Mouse (Mus musculus): Measurements from ENCODE around the gene Setd1b. TPM values are rescaled to one million over a fixed set of nuclear protein-coding genes. Genes with fewer than 3 reads are reported as not detected.

Setd1b gene
- total and polyA plus RNA-seq, 2 experiments = 1.8 to 7.2 TPM

DNA sequence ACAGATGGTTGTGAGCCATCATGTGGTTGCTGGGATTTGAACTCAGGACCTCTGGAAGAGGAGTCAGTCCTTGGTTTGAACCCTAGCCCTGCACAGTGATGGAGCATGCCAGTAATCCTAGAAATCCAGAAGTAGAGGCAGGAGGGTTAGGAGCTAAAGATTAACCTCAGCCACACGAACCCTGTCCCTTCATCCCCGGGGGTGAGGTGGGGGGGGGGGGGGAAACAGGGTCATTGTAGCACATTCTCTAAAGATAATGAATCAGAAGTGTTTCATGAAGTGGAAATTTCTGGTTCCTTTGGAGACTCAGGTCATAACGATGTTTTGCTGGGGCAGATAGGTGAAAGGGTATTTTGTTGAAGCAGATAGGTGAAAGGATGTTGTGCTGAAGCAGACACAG, 48.9 kb downstream of the Setd1b start:
- 20% methylated on average over 3 of the region's 3 CpGs for WGBS
- no peak overlapping the region for H3K9ac ChIP-seq (ENCODE audit: low read depth, low read length)
- DNase-seq (ENCODE audit: extremely low read depth, low read depth, low spot score) = peak; percentile 58
- H3K27ac ChIP-seq (replicated peaks; ENCODE audit: insufficient read depth, low read depth, low read length) = peak overlapping the region; percentile 74
- TF ChIP-seq POLR2A (IDR thresholded peaks at IDR 0.05; ENCODE audit: extremely low read depth, insufficient read depth, low read length) (no peak), CTCF (IDR thresholded peaks at IDR 0.05; ENCODE audit: low read depth, low read length) (no peak)
- H3K27me3 ChIP-seq (ENCODE audit: control insufficient read depth, insufficient read depth, low read length) = no peaks in the 10 kb centered on the region
- H3K4me1 ChIP-seq (ENCODE audit: control insufficient read depth, insufficient read depth, low read length) = peaks cover 37% of the 10 kb centered on the region
- H3K4me3 ChIP-seq (ENCODE audit: insufficient read depth, low read depth, low read length) = no peak overlapping the region
- no peaks in the 10 kb centered on the region for H3K79me2 ChIP-seq (ENCODE audit: control insufficient read depth, insufficient read depth, low read length)
- no peaks in the 10 kb centered on the region for H3K36me3 ChIP-seq (ENCODE audit: control insufficient read depth, insufficient read depth, low read length)

DNA sequence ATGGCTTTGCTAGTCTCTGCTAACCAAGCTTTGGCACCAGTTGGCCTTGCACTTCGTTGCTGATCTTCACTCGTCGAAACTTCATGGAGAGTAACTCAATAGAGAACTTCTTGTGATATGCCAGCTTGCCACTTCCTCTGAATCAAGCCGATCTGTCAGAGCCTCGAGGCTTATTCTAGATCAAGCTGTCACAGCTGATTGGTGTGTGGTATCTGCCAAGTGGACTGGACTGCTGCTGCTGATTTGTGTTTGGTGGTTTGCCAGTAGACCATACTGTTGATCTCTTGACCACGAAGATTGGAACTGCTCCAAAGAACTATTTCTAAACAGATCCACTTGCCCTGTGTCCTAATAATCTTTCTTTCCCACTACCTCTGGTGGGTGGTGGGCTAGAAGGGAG, 49.4 kb downstream of the Setd1b start:
- peaks cover 37% of the 10 kb centered on the region for H3K4me1 ChIP-seq (ENCODE audit: control insufficient read depth, insufficient read depth, low read length)
- no peak overlapping the region for H3K4me3 ChIP-seq (ENCODE audit: insufficient read depth, low read depth, low read length)
- DNase-seq (ENCODE audit: extremely low read depth, low read depth, low spot score) = peak; percentile 98
- H3K27ac ChIP-seq (replicated peaks; ENCODE audit: insufficient read depth, low read depth, low read length) = peak overlapping the region; percentile 84
- H3K79me2 ChIP-seq (ENCODE audit: control insufficient read depth, insufficient read depth, low read length) = no peaks in the 10 kb centered on the region
- no peaks in the 10 kb centered on the region for H3K36me3 ChIP-seq (ENCODE audit: control insufficient read depth, insufficient read depth, low read length)
- no peaks in the 10 kb centered on the region for H3K27me3 ChIP-seq (ENCODE audit: control insufficient read depth, insufficient read depth, low read length)
- WGBS = 16% methylated on average over 6 of the region's 6 CpGs
- 0 out of 2 replicates have a peak overlapping the region, but pooled peaks have one; percentile 20 for H3K9ac ChIP-seq (ENCODE audit: low read depth, low read length)
- TF ChIP-seq CTCF (IDR thresholded peaks at IDR 0.05; ENCODE audit: low read depth, low read length) (no peak), POLR2A (IDR thresholded peaks at IDR 0.05; ENCODE audit: extremely low read depth, insufficient read depth, low read length) (no peak)

DNA sequence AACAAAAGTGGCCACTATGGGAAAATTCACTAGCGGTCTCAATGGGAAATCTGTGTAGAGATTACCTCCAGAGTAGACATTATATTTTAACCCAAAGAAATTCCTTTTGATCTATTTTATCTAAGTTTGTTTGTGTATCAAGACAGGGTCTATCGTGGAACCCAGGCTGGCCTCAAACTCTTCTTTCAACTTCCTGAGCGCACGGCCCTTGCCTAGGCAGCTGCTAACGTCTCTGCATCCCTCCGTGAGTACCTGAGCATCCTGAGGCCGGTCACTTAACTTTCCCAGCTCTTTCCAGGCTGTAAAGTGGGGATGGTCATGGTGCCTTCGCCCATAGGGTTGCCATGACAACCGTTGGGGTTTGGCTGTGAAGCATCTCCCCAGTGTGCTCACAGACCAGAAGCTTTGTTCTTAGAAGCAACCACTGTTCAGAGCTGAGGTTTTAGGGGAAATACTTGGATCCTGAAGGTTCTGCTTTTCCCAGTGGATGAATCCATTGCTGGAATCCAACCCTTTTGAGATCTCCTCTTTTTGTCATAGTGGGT, 50.7 kb downstream of the Setd1b start:
- H3K27ac ChIP-seq (replicated peaks; ENCODE audit: insufficient read depth, low read depth, low read length) = no peak overlapping the region
- H3K9ac ChIP-seq (ENCODE audit: low read depth, low read length) = no peak overlapping the region
- WGBS = 84% methylated on average over 9 of the region's 9 CpGs
- no peaks in the 10 kb centered on the region for H3K27me3 ChIP-seq (ENCODE audit: control insufficient read depth, insufficient read depth, low read length)
- no peak for DNase-seq (ENCODE audit: extremely low read depth, low read depth, low spot score)
- no peak overlapping the region for H3K4me3 ChIP-seq (ENCODE audit: insufficient read depth, low read depth, low read length)
- peaks cover 43% of the 10 kb centered on the region for H3K4me1 ChIP-seq (ENCODE audit: control insufficient read depth, insufficient read depth, low read length)
- TF ChIP-seq CTCF (IDR thresholded peaks at IDR 0.05; ENCODE audit: low read depth, low read length) (no peak), POLR2A (IDR thresholded peaks at IDR 0.05; ENCODE audit: extremely low read depth, insufficient read depth, low read length) (no peak)
- no peaks in the 10 kb centered on the region for H3K79me2 ChIP-seq (ENCODE audit: control insufficient read depth, insufficient read depth, low read length)
- no peaks in the 10 kb centered on the region for H3K36me3 ChIP-seq (ENCODE audit: control insufficient read depth, insufficient read depth, low read length)

DNA sequence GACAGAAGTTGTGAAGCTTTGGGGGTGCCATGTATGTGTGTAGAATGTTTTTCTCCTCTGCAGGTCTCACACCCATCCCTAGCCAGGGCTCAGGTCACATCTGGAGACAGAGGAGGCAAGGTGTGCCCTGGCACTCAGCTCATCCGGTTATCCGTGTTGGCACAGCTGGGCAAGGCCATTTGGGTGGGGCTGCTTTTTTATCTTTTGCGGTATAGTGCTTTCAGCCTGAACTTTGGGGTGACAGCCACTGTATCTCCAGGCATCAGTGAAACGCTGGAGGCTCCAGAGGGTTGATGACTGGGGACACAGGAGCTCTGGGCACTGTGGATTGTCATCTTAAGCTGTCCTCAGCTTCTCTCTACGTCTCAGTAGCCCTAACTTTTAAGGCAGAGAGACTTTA, 51.4 kb downstream of the Setd1b start:
- no peaks in the 10 kb centered on the region for H3K79me2 ChIP-seq (ENCODE audit: control insufficient read depth, insufficient read depth, low read length)
- H3K4me3 ChIP-seq (ENCODE audit: insufficient read depth, low read depth, low read length) = no peak overlapping the region
- DNase-seq (ENCODE audit: extremely low read depth, low read depth, low spot score) = peak; percentile 73
- TF ChIP-seq CTCF (IDR thresholded peaks at IDR 0.05; ENCODE audit: low read depth, low read length) (no peak), POLR2A (IDR thresholded peaks at IDR 0.05; ENCODE audit: extremely low read depth, insufficient read depth, low read length) (no peak)
- peak overlapping the region; percentile 98 for H3K27ac ChIP-seq (replicated peaks; ENCODE audit: insufficient read depth, low read depth, low read length)
- WGBS = 29% methylated on average over 5 of the region's 5 CpGs
- no peaks in the 10 kb centered on the region for H3K27me3 ChIP-seq (ENCODE audit: control insufficient read depth, insufficient read depth, low read length)
- peaks cover 42% of the 10 kb centered on the region for H3K4me1 ChIP-seq (ENCODE audit: control insufficient read depth, insufficient read depth, low read length)
- H3K9ac ChIP-seq (ENCODE audit: low read depth, low read length) = no peak overlapping the region
- H3K36me3 ChIP-seq (ENCODE audit: control insufficient read depth, insufficient read depth, low read length) = no peaks in the 10 kb centered on the region

DNA sequence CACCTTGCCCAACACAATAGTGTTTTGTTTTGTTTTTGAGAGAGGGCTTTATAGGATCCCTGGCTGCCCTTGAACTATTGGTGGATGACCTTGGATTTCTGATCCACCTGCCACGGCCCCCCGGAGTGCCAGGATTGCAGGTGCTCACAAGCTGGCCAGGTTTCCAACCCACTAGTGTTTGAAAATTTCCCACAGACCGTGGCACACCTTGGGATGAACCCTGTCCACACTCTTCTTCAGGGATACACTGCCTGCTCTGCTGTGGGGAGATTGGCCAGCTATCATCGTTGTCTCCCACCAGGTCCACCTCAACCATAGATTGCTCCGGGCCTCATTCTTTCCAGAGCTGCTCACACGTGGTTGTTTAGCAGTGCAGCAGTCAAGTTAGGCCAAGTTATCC, 52.9 kb downstream of the Setd1b start:
- WGBS = 58% methylated on average over 6 of the region's 6 CpGs
- Histone ChIP-seq H3K9ac (ENCODE audit: low read depth, low read length) (peak overlapping the region; percentile 68), H3K4me3 (ENCODE audit: insufficient read depth, low read depth, low read length) (peak overlapping the region; percentile 14), H3K36me3 (ENCODE audit: control insufficient read depth, insufficient read depth, low read length) (no peaks in the 10 kb centered on the region), H3K4me1 (ENCODE audit: control insufficient read depth, insufficient read depth, low read length) (peaks cover 44% of the 10 kb centered on the region), H3K79me2 (ENCODE audit: control insufficient read depth, insufficient read depth, low read length) (no peaks in the 10 kb centered on the region), H3K27me3 (ENCODE audit: control insufficient read depth, insufficient read depth, low read length) (no peaks in the 10 kb centered on the region), H3K27ac (replicated peaks; ENCODE audit: insufficient read depth, low read depth, low read length) (peak overlapping the region; percentile 98)
- TF ChIP-seq CTCF (IDR thresholded peaks at IDR 0.05; ENCODE audit: low read depth, low read length) (no peak), POLR2A (IDR thresholded peaks at IDR 0.05; ENCODE audit: extremely low read depth, insufficient read depth, low read length) (no peak)
- no peak for DNase-seq (ENCODE audit: extremely low read depth, low read depth, low spot score)

DNA sequence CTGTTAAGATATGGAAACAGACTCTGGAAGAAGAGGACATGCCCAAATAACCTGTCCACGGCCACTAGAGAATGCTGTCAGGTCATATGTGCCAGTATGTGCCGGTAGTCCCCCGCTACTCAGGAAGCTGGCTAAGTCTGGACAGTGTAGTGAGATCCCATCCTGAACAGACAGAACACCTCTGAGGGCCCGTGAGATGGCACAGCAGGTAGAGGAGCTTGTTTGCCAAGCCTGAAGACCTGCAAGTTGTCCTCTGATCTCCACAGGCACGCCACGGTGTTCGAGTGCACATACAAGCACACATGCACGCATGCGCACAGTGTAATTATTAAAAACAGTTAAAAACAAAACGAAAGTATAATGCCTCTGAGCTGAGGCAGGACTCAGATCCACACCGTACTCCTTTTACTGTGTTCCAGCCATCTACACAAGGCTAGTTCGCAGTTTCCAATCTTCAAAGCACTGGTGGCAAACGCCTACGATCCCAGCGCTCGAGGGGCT, 53.6 kb downstream of the Setd1b start:
- TF ChIP-seq POLR2A (IDR thresholded peaks at IDR 0.05; ENCODE audit: extremely low read depth, insufficient read depth, low read length) (no peak), CTCF (IDR thresholded peaks at IDR 0.05; ENCODE audit: low read depth, low read length) (no peak)

More for the DNA sequence above, 53.6 kb downstream of the Setd1b start:
- Histone ChIP-seq H3K4me3 (ENCODE audit: insufficient read depth, low read depth, low read length) (peak overlapping the region; percentile 14; the same call in 1 of the 2 replicates), H3K27ac (replicated peaks; ENCODE audit: insufficient read depth, low read depth, low read length) (peak overlapping the region; percentile 98), H3K27me3 (ENCODE audit: control insufficient read depth, insufficient read depth, low read length) (no peaks in the 10 kb centered on the region), H3K79me2 (ENCODE audit: control insufficient read depth, insufficient read depth, low read length) (no peaks in the 10 kb centered on the region), H3K9ac (ENCODE audit: low read depth, low read length) (peak overlapping the region; percentile 68), H3K4me1 (ENCODE audit: control insufficient read depth, insufficient read depth, low read length) (peaks cover 44% of the 10 kb centered on the region), H3K36me3 (ENCODE audit: control insufficient read depth, insufficient read depth, low read length) (no peaks in the 10 kb centered on the region)
- DNase-seq (ENCODE audit: extremely low read depth, low read depth, low spot score) = peak; percentile 94
- 41% methylated on average over 16 of the region's 16 CpGs for WGBS
